ENCODE assay signal across 20 mouse cellular contexts in genomic region chr7:45131850-45132249, GRCm38 (mm10). TPM values are rescaled to one million over a fixed set of nuclear protein-coding genes. Genes with fewer than 3 reads are reported as not detected.
DNase-seq lines count a peak whose midpoint lies in the region; ATAC-seq and TF ChIP-seq lines count a peak whose summit lies in the region.
"Had no signal": no experiment of that assay in that cellular context is flagged by ENCODE, and none has a peak within 500 bp of the region (broad histone marks: within the 10 kb centered on the region; RNA-seq: fewer than 3 reads in every experiment).

No protein-coding gene starts in this region.

- TF ChIP-seq CTCF in forebrain, postnatal 0 days (IDR thresholded peaks at IDR 0.05; ENCODE audit: low read depth) = no peak

- H3K27me3 ChIP-seq in forebrain, embryonic 10.5 days (ENCODE audit: poor library complexity, severe bottlenecking) = peaks cover 33% of the 10 kb centered on the region
- no peaks in the 10 kb centered on the region for H3K27me3 ChIP-seq in forebrain, postnatal 0 days (ENCODE audit: insufficient read depth, low read length)
- peaks cover 26% of the 10 kb centered on the region for H3K27me3 ChIP-seq in hindbrain, embryonic 10.5 days (ENCODE audit: insufficient read depth, poor library complexity, severe bottlenecking)
- no peaks in the 10 kb centered on the region for H3K27me3 ChIP-seq in hindbrain, embryonic 16.5 days (replicated peaks; ENCODE audit: control insufficient read depth, insufficient read depth, low read length)
- H3K27me3 ChIP-seq in midbrain, embryonic 11.5 days (ENCODE audit: control insufficient read depth, insufficient read depth, low read length) = peaks cover 9% of the 10 kb centered on the region; the same call in 1 of the 2 replicates
- H3K27me3 ChIP-seq in midbrain, embryonic 15.5 days (replicated peaks) = no peaks in the 10 kb centered on the region
- H3K27me3 ChIP-seq: intestine, embryonic 15.5 days; kidney, embryonic 15.5 days; megakaryocyte, embryonic 14.5 days had no signal

- peak overlapping the region; percentile 20; the same call in 1 of the 2 replicates for H3K27ac ChIP-seq in forebrain, embryonic 10.5 days
- no peak overlapping the region for H3K27ac ChIP-seq in forebrain, postnatal 0 days (ENCODE audit: low read depth, low read length)
- peak overlapping the region; percentile 9; the same call in 1 of the 2 replicates for H3K27ac ChIP-seq in hindbrain, embryonic 10.5 days
- H3K27ac ChIP-seq in hindbrain, embryonic 16.5 days (ENCODE audit: low read depth, low read length) = no peak overlapping the region
- H3K27ac ChIP-seq in midbrain, embryonic 11.5 days (ENCODE audit: low read depth, low read length) = no peak overlapping the region
- H3K27ac ChIP-seq in midbrain, embryonic 15.5 days = no peak overlapping the region
- H3K27ac ChIP-seq: intestine, embryonic 15.5 days; kidney, embryonic 15.5 days; liver, embryonic 14.5 days; neural tube, embryonic 12.5 days had no signal

- no peak overlapping the region for H3K4me2 ChIP-seq in forebrain, postnatal 0 days (ENCODE audit: low read depth)
- no peak overlapping the region for H3K4me2 ChIP-seq in hindbrain, embryonic 16.5 days (ENCODE audit: low read length)
- H3K4me2 ChIP-seq in midbrain, embryonic 11.5 days = no peak overlapping the region
- no peak overlapping the region for H3K4me2 ChIP-seq in midbrain, embryonic 15.5 days
- H3K4me2 ChIP-seq: intestine, embryonic 15.5 days; kidney, embryonic 15.5 days; neural tube, embryonic 12.5 days had no signal

- no peaks in the 10 kb centered on the region for H3K9me3 ChIP-seq in forebrain, embryonic 10.5 days
- H3K9me3 ChIP-seq in forebrain, postnatal 0 days (ENCODE audit: low read length) = no peaks in the 10 kb centered on the region
- no peaks in the 10 kb centered on the region for H3K9me3 ChIP-seq in hindbrain, embryonic 10.5 days
- no peaks in the 10 kb centered on the region for H3K9me3 ChIP-seq in hindbrain, embryonic 16.5 days (ENCODE audit: control insufficient read depth, low read length)
- H3K9me3 ChIP-seq in midbrain, embryonic 11.5 days (ENCODE audit: control insufficient read depth, low read length) = no peaks in the 10 kb centered on the region
- no peaks in the 10 kb centered on the region for H3K9me3 ChIP-seq in midbrain, embryonic 15.5 days
- H3K9me3 ChIP-seq: intestine, embryonic 15.5 days; kidney, embryonic 15.5 days; neural tube, embryonic 12.5 days had no signal

- H3K36me3 ChIP-seq in forebrain, embryonic 10.5 days (replicated peaks) = peaks cover 11% of the 10 kb centered on the region
- H3K36me3 ChIP-seq in forebrain, postnatal 0 days (ENCODE audit: insufficient read depth) = peaks cover 4% of the 10 kb centered on the region
- H3K36me3 ChIP-seq in hindbrain, embryonic 10.5 days = peaks cover 12% of the 10 kb centered on the region
- H3K36me3 ChIP-seq in hindbrain, embryonic 16.5 days (ENCODE audit: control insufficient read depth, insufficient read depth, low read length) = no peaks in the 10 kb centered on the region; the same call in 1 of the 2 replicates
- H3K36me3 ChIP-seq in midbrain, embryonic 11.5 days (ENCODE audit: control insufficient read depth, insufficient read depth, low read length) = peaks cover 7% of the 10 kb centered on the region
- peaks cover 5% of the 10 kb centered on the region; the same call in 1 of the 2 replicates for H3K36me3 ChIP-seq in midbrain, embryonic 15.5 days (replicated peaks)

- peaks cover 50% of the 10 kb centered on the region for H3K4me1 ChIP-seq in forebrain, embryonic 10.5 days
- peaks cover 3% of the 10 kb centered on the region; the same call in 1 of the 2 replicates for H3K4me1 ChIP-seq in forebrain, postnatal 0 days (ENCODE audit: insufficient read depth)
- H3K4me1 ChIP-seq in hindbrain, embryonic 10.5 days (replicated peaks) = peaks cover 47% of the 10 kb centered on the region
- peaks cover 17% of the 10 kb centered on the region for H3K4me1 ChIP-seq in hindbrain, embryonic 16.5 days (ENCODE audit: control insufficient read depth, insufficient read depth, low read depth, low read length)
- peaks cover 15% of the 10 kb centered on the region for H3K4me1 ChIP-seq in midbrain, embryonic 11.5 days (ENCODE audit: control insufficient read depth, insufficient read depth, low read length)
- H3K4me1 ChIP-seq in midbrain, embryonic 15.5 days = peaks cover 25% of the 10 kb centered on the region

- ATAC-seq in forebrain, postnatal 0 days = no peak
- no peak for ATAC-seq in hindbrain, embryonic 16.5 days
- ATAC-seq in midbrain, embryonic 11.5 days (ENCODE audit: low FRiP score) = no peak
- ATAC-seq in midbrain, embryonic 15.5 days (replicated peaks) = no peak
- ATAC-seq: forebrain, embryonic 14.5 days; intestine, embryonic 15.5 days had no signal

- no peak overlapping the region for H3K9ac ChIP-seq in forebrain, postnatal 0 days
- no peak overlapping the region for H3K9ac ChIP-seq in hindbrain, embryonic 16.5 days (ENCODE audit: low read depth, low read length)
- 0 out of 2 replicates have a peak overlapping the region, but pooled peaks have one; percentile 27 for H3K9ac ChIP-seq in midbrain, embryonic 11.5 days (ENCODE audit: low read length)
- no peak overlapping the region for H3K9ac ChIP-seq in midbrain, embryonic 15.5 days
- H3K9ac ChIP-seq: intestine, embryonic 15.5 days; kidney, embryonic 15.5 days; liver, embryonic 14.5 days; neural tube, embryonic 12.5 days had no signal

- WGBS in forebrain, embryonic 10.5 days = 78% methylated on average over 11 of the region's 11 CpGs
- 74% methylated on average over 11 of the region's 11 CpGs for WGBS in forebrain, postnatal 0 days
- WGBS in hindbrain, embryonic 10.5 days = 77% methylated on average over 11 of the region's 11 CpGs
- 78% methylated on average over 11 of the region's 11 CpGs for WGBS in hindbrain, embryonic 16.5 days
- 83% methylated on average over 11 of the region's 11 CpGs for WGBS in midbrain, embryonic 11.5 days
- WGBS in midbrain, embryonic 15.5 days = 79% methylated on average over 11 of the region's 11 CpGs

- H3K4me3 ChIP-seq in forebrain, embryonic 10.5 days = no peak overlapping the region
- no peak overlapping the region for H3K4me3 ChIP-seq in forebrain, postnatal 0 days (ENCODE audit: low read depth, low read length)
- H3K4me3 ChIP-seq in hindbrain, embryonic 10.5 days = no peak overlapping the region
- H3K4me3 ChIP-seq in hindbrain, embryonic 16.5 days (ENCODE audit: low read length) = no peak overlapping the region
- H3K4me3 ChIP-seq in midbrain, embryonic 11.5 days (ENCODE audit: low read depth, low read length) = no peak overlapping the region
- no peak overlapping the region for H3K4me3 ChIP-seq in midbrain, embryonic 15.5 days
- H3K4me3 ChIP-seq: intestine, embryonic 15.5 days; kidney, embryonic 15.5 days; megakaryocyte, embryonic 14.5 days; neural tube, embryonic 12.5 days had no signal

- DNase-seq in forebrain, embryonic 10.5 days (ENCODE audit: extremely low spot score, low spot score) = no peak
- no peak for DNase-seq in forebrain, postnatal 0 days
- no peak for DNase-seq in hindbrain, embryonic 10.5 days (ENCODE audit: low spot score)
- no peak for DNase-seq in midbrain, embryonic 11.5 days (ENCODE audit: low spot score, missing footprints)
- DNase-seq in embryo, embryonic 11 days = no peak
- DNase-seq: lung, postnatal 10 days; thymus, adult 2 months had no signal

RNA-seq across cellular contexts. Expression of gene Rpl13a, which starts 3.3 kb away (rescaled TPM):
- polyA plus RNA-seq in forebrain, embryonic 10.5 days (2016; fragmentation: Nextera tagmentation; extraction: Ambion mirVana) = 1,219 and 1,234 TPM in 2 replicates
- total RNA-seq in forebrain, postnatal 0 days (2014; rRNA removed) = 2,018 and 2,903 TPM in 2 replicates
- 852 and 1,121 TPM in 2 replicates for polyA plus RNA-seq in forebrain, postnatal 0 days (2015; fragmentation: Nextera tagmentation; extraction: Ambion mirVana)
- polyA plus RNA-seq in hindbrain, embryonic 10.5 days (2016; fragmentation: Nextera tagmentation; extraction: Ambion mirVana) = 1,174 and 1,234 TPM in 2 replicates
- polyA plus RNA-seq in hindbrain, embryonic 16.5 days (2015; fragmentation: Nextera tagmentation; extraction: Ambion mirVana) = 587 and 622 TPM in 2 replicates
- 1,212 and 1,290 TPM in 2 replicates for polyA plus RNA-seq in midbrain, embryonic 11.5 days (2014; fragmentation: Nextera tagmentation; extraction: Ambion mirVana)
- 582 and 606 TPM in 2 replicates for polyA plus RNA-seq in midbrain, embryonic 15.5 days (2015; fragmentation: Nextera tagmentation; extraction: Ambion mirVana)

RNA-seq across cellular contexts. Expression of gene Gm45713, which starts 4.2 kb away (rescaled TPM):
- polyA plus RNA-seq in forebrain, embryonic 10.5 days (2016; fragmentation: Nextera tagmentation; extraction: Ambion mirVana) = 0.11 and 0.27 TPM in 2 replicates
- total RNA-seq in forebrain, postnatal 0 days (2014; rRNA removed) = not detected in 2 replicates
- polyA plus RNA-seq in forebrain, postnatal 0 days (2015; fragmentation: Nextera tagmentation; extraction: Ambion mirVana) = 0.36 TPM in 1 of 2 replicates, not detected in the other
- 0.13 and 0.15 TPM in 2 replicates for polyA plus RNA-seq in hindbrain, embryonic 10.5 days (2016; fragmentation: Nextera tagmentation; extraction: Ambion mirVana)
- 0.16 and 0.37 TPM in 2 replicates for polyA plus RNA-seq in hindbrain, embryonic 16.5 days (2015; fragmentation: Nextera tagmentation; extraction: Ambion mirVana)
- 0.17 and 0.60 TPM in 2 replicates for polyA plus RNA-seq in midbrain, embryonic 11.5 days (2014; fragmentation: Nextera tagmentation; extraction: Ambion mirVana)
- polyA plus RNA-seq in midbrain, embryonic 15.5 days (2015; fragmentation: Nextera tagmentation; extraction: Ambion mirVana) = not detected in 2 replicates
- total RNA-seq: adrenal gland, adult 18-20 months; layer of hippocampus, postnatal 25 days; left cerebral cortex, postnatal 14 days; monocyte, adult 5-6 weeks had no signal
- polyA plus RNA-seq: hindbrain, embryonic 11.5 days; kidney, embryonic 15.5 days; neural tube, embryonic 12.5 days had no signal

RNA-seq across cellular contexts. Expression of gene Flt3l, which starts 4.4 kb away (rescaled TPM):
- 1.1 and 1.4 TPM in 2 replicates for polyA plus RNA-seq in forebrain, embryonic 10.5 days (2016; fragmentation: Nextera tagmentation; extraction: Ambion mirVana)
- 2.3 and 3.1 TPM in 2 replicates for total RNA-seq in forebrain, postnatal 0 days (2014; rRNA removed)
- 1.9 and 6.8 TPM in 2 replicates for polyA plus RNA-seq in forebrain, postnatal 0 days (2015; fragmentation: Nextera tagmentation; extraction: Ambion mirVana)
- 0.85 and 2.0 TPM in 2 replicates for polyA plus RNA-seq in hindbrain, embryonic 10.5 days (2016; fragmentation: Nextera tagmentation; extraction: Ambion mirVana)
- polyA plus RNA-seq in hindbrain, embryonic 16.5 days (2015; fragmentation: Nextera tagmentation; extraction: Ambion mirVana) = 2.0 and 2.8 TPM in 2 replicates
- 0.40 and 0.97 TPM in 2 replicates for polyA plus RNA-seq in midbrain, embryonic 11.5 days (2014; fragmentation: Nextera tagmentation; extraction: Ambion mirVana)
- 2.1 and 2.3 TPM in 2 replicates for polyA plus RNA-seq in midbrain, embryonic 15.5 days (2015; fragmentation: Nextera tagmentation; extraction: Ambion mirVana)

RNA-seq across cellular contexts. Expression of gene Rps11, which starts 7.6 kb away (rescaled TPM):
- 1,843 and 1,853 TPM in 2 replicates for polyA plus RNA-seq in forebrain, embryonic 10.5 days (2016; fragmentation: Nextera tagmentation; extraction: Ambion mirVana)
- 974 and 1,229 TPM in 2 replicates for total RNA-seq in forebrain, postnatal 0 days (2014; rRNA removed)
- polyA plus RNA-seq in forebrain, postnatal 0 days (2015; fragmentation: Nextera tagmentation; extraction: Ambion mirVana) = 814 and 982 TPM in 2 replicates
- polyA plus RNA-seq in hindbrain, embryonic 10.5 days (2016; fragmentation: Nextera tagmentation; extraction: Ambion mirVana) = 1,526 and 1,700 TPM in 2 replicates
- 698 and 709 TPM in 2 replicates for polyA plus RNA-seq in hindbrain, embryonic 16.5 days (2015; fragmentation: Nextera tagmentation; extraction: Ambion mirVana)
- 1,376 and 1,392 TPM in 2 replicates for polyA plus RNA-seq in midbrain, embryonic 11.5 days (2014; fragmentation: Nextera tagmentation; extraction: Ambion mirVana)
- 742 and 762 TPM in 2 replicates for polyA plus RNA-seq in midbrain, embryonic 15.5 days (2015; fragmentation: Nextera tagmentation; extraction: Ambion mirVana)

RNA-seq across cellular contexts. Expression of gene Pih1d1, which starts 22.3 kb away (rescaled TPM):
- 98.5 and 99.6 TPM in 2 replicates for polyA plus RNA-seq in forebrain, embryonic 10.5 days (2016; fragmentation: Nextera tagmentation; extraction: Ambion mirVana)
- total RNA-seq in forebrain, postnatal 0 days (2014; rRNA removed) = 112 and 117 TPM in 2 replicates
- polyA plus RNA-seq in forebrain, postnatal 0 days (2015; fragmentation: Nextera tagmentation; extraction: Ambion mirVana) = 74.3 and 80.4 TPM in 2 replicates
- polyA plus RNA-seq in hindbrain, embryonic 10.5 days (2016; fragmentation: Nextera tagmentation; extraction: Ambion mirVana) = 101 and 116 TPM in 2 replicates
- 94.5 and 97.6 TPM in 2 replicates for polyA plus RNA-seq in hindbrain, embryonic 16.5 days (2015; fragmentation: Nextera tagmentation; extraction: Ambion mirVana)
- polyA plus RNA-seq in midbrain, embryonic 11.5 days (2014; fragmentation: Nextera tagmentation; extraction: Ambion mirVana) = 104 and 105 TPM in 2 replicates
- polyA plus RNA-seq in midbrain, embryonic 15.5 days (2015; fragmentation: Nextera tagmentation; extraction: Ambion mirVana) = 87.1 and 90.0 TPM in 2 replicates

Comparison
In these comparisons a context has a peak if more than half of its experiments do, and no peak if none do; other contexts are left out.
1. H3K27ac ChIP-seq: peak in forebrain, embryonic 10.5 days (single experiment) and hindbrain, embryonic 10.5 days (single experiment); none in forebrain, postnatal 0 days (single experiment), hindbrain, embryonic 16.5 days (single experiment), midbrain, embryonic 11.5 days (single experiment) and midbrain, embryonic 15.5 days (single experiment).